Mouse (Mus musculus): ENCODE results near the gene Asb17.

GRCm38 (mm10) chr3:153819438-153819837 is 24.6 kb upstream of the Asb17 start:
- TF ChIP-seq GATA1 (IDR thresholded peaks at IDR 0.05; ENCODE audit: borderline replicate concordance, low read length) (no peak), FLI1 (IDR thresholded peaks at IDR 0.05; ENCODE audit: low read length) (no peak)

All from megakaryocyte, embryonic 14.5 days (primary cell).